Mouse (Mus musculus) C2C12 (cell line): ENCODE measurements around the gene Rps3.

Experiments
- CTCF ChIP-seq: IDR thresholded peaks from one replicate; pipeline ENCODE4 v1.5.1; 2011; ENCODE audit not compliant: control insufficient read depth, insufficient read depth, insufficient read length
- FOSL1 ChIP-seq: IDR thresholded peaks from one replicate; pipeline ENCODE4 v1.8.0; 2011; ENCODE audit warnings: mild to moderate bottlenecking, low read length; ENCODE audit not compliant: poor library complexity, insufficient read depth, severe bottlenecking
- MAX ChIP-seq: IDR thresholded peaks from one replicate; pipeline ENCODE4 v1.6.1; 2011; ENCODE audit warnings: mild to moderate bottlenecking, control low read depth
- MYOD1 ChIP-seq: IDR thresholded peaks from one replicate; pipeline ENCODE4 v1.6.1; 2011; ENCODE audit warnings: low read depth; ENCODE audit not compliant: control insufficient read depth, insufficient read length

DNA sequence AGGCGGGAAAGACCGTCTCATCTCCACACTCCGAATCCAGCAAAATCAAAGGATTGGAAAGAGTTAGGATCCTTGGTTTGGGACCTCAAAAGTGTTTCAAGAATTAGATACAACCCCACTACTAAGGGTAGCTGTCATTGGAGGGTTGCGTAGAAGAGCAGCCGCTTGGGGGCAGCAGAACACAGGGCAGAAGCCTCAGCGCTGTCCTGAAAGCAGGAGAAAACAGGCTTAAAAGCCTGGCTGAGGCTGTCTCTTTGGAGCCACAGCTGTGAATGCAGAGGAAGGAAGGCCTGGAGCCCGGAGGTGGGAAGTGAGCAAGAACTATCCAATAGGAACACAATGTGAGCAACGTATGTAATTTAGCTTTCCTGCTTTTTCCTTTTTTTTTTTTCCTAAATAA lies 16.7 kb upstream of the Rps3 start:
- no peak for TF ChIP-seq MAX
- TF ChIP-seq CTCF: peak; percentile 77
- TF ChIP-seq FOSL1: no peak
- no peak for TF ChIP-seq MYOD1
